In genomic region chr4:99206356-99206755, GRCm38 (mm10) we compare ENCODE assay signal across 19 mouse cellular contexts. TPM values are rescaled to one million over a fixed set of nuclear protein-coding genes. Genes with fewer than 3 reads are reported as not detected.
DNase-seq lines count a peak whose midpoint lies in the region; ATAC-seq and TF ChIP-seq lines count a peak whose summit lies in the region.
"Had no signal": no experiment of that assay in that cellular context is flagged by ENCODE, and none has a peak within 500 bp of the region (broad histone marks: within the 10 kb centered on the region; RNA-seq: fewer than 3 reads in every experiment).

No protein-coding gene starts in this region.

- no peaks in the 10 kb centered on the region for H3K27me3 ChIP-seq in intestine, embryonic 15.5 days (replicated peaks)
- H3K27me3 ChIP-seq: embryonic facial prominence, embryonic 13.5 days; forebrain, embryonic 13.5 days; heart, embryonic 13.5 days; hindbrain, embryonic 15.5 days had no signal

- H3K9ac ChIP-seq in intestine, embryonic 15.5 days, result no peak overlapping the region
- H3K9ac ChIP-seq: embryonic facial prominence, embryonic 13.5 days; forebrain, embryonic 13.5 days; forebrain, postnatal 0 days; heart, embryonic 13.5 days; hindbrain, embryonic 15.5 days had no signal

- no peaks in the 10 kb centered on the region for H3K9me3 ChIP-seq in intestine, embryonic 15.5 days
- H3K9me3 ChIP-seq: embryonic facial prominence, embryonic 13.5 days; forebrain, embryonic 13.5 days; heart, embryonic 13.5 days; hindbrain, embryonic 15.5 days had no signal

- no peak for DNase-seq in frontal cortex, postnatal 10 days (ENCODE audit: low spot score in 2 of 2)
- no peak for DNase-seq in left cerebral cortex, adult 2 months (ENCODE audit: extremely low spot score in 1 of 2, low spot score in 2 of 2)
- DNase-seq in left cerebral cortex, adult 9 months (ENCODE audit: low spot score in 2 of 2), result no peak
- DNase-seq in brain, adult 2 months (ENCODE audit: low read depth, low spot score), result peak; percentile 66
- DNase-seq in telencephalon, adult 2 months (ENCODE audit: low read depth, low spot score), result peak; percentile 45
- DNase-seq: adrenal gland, postnatal 10 days; cerebellum, adult 11-12 months; cerebellum, adult 9-10 months; cerebellum, postnatal 25 days; forebrain, postnatal 0 days; gastrocnemius, postnatal 25 days; heart, adult 11 months; heart, postnatal 36 days had no signal

- no peak overlapping the region for H3K4me2 ChIP-seq in intestine, embryonic 15.5 days (replicated peaks)
- H3K4me2 ChIP-seq: embryonic facial prominence, embryonic 13.5 days; forebrain, embryonic 13.5 days; heart, embryonic 13.5 days; hindbrain, embryonic 15.5 days had no signal

- no peaks in the 10 kb centered on the region for H3K36me3 ChIP-seq in intestine, embryonic 15.5 days
- H3K36me3 ChIP-seq: embryonic facial prominence, embryonic 13.5 days; heart, embryonic 13.5 days; hindbrain, embryonic 15.5 days had no signal

- H3K4me1 ChIP-seq in intestine, embryonic 15.5 days (replicated peaks), result 0 out of 2 replicates have a peak, but pooled peaks cover 6% of the 10 kb centered on the region
- H3K4me1 ChIP-seq: embryonic facial prominence, embryonic 13.5 days; forebrain, embryonic 13.5 days; hindbrain, embryonic 15.5 days had no signal

- TF ChIP-seq CTCF in left cerebral cortex, adult 2 months (IDR thresholded peaks at IDR 0.05), result no peak

- no peak overlapping the region for H3K4me3 ChIP-seq in left cerebral cortex, adult 2 months
- H3K4me3 ChIP-seq in intestine, embryonic 15.5 days (replicated peaks), result no peak overlapping the region
- H3K4me3 ChIP-seq: embryonic facial prominence, embryonic 13.5 days; forebrain, embryonic 13.5 days; heart, embryonic 13.5 days; hindbrain, embryonic 15.5 days had no signal

- intact Hi-C loops in left cerebral cortex, adult 2 months (cut with DNase I), result no loop called here

- peak; percentile 60 for ATAC-seq in frontal cortex, adult (ENCODE audit: low TSS enrichment)
- ATAC-seq in intestine, embryonic 15.5 days, result no peak
- ATAC-seq: forebrain, embryonic 13.5 days; forebrain, postnatal 0 days had no signal

- peak overlapping the region; percentile 51; the same call in 1 of the 2 replicates for H3K27ac ChIP-seq in left cerebral cortex, adult 2 months
- no peak overlapping the region for H3K27ac ChIP-seq in intestine, embryonic 15.5 days
- H3K27ac ChIP-seq: embryonic facial prominence, embryonic 13.5 days; forebrain, embryonic 13.5 days; heart, embryonic 13.5 days; hindbrain, embryonic 15.5 days had no signal

- WGBS in intestine, embryonic 15.5 days, result 46% methylated on average over 3 of the region's 3 CpGs

RNA-seq across cellular contexts. Expression of gene Atg4c, which starts 12.6 kb away (rescaled TPM):
- total RNA-seq in left cerebral cortex, adult 2 months (2021), result 10 to 100 TPM; 44.8 to 46.8 TPM
- polyA plus RNA-seq in intestine, embryonic 15.5 days (2015; fragmentation: Nextera tagmentation; extraction: Ambion mirVana), result 14.4 and 14.6 TPM in 2 replicates

Comparison
In these comparisons a context has a peak if more than half of its experiments do, and no peak if none do; other contexts are left out.
1. DNase-seq: peak in brain, adult 2 months (single experiment) and telencephalon, adult 2 months (single experiment); none in frontal cortex, postnatal 10 days (0 of 2), left cerebral cortex, adult 2 months (0 of 2) and left cerebral cortex, adult 9 months (0 of 2).